Mouse (Mus musculus) midbrain, embryonic 10.5 days (tissue): Measurements from ENCODE around the gene Slc6a16. TPM values are rescaled to one million over a fixed set of nuclear protein-coding genes. Genes with fewer than 3 reads are reported as not detected.

Source experiments
- DNase-seq: peaks from one replicate; pipeline ENCODE4 v3.0.0-alpha.2; 2017; ENCODE audit warnings: low spot score
- H3K27ac ChIP-seq: fragments of 300-500 bp; sonication (generic); replicated peaks from 2 replicates; pipeline ENCODE4 v1.5.1; 2016; ENCODE audit warnings: mild to moderate bottlenecking
- H3K27me3 ChIP-seq: fragments of 300-500 bp; sonication (generic); 2 replicates; pipeline ENCODE4 v1.6.1; 2016; ENCODE audit warnings: low read depth, mild to moderate bottlenecking; ENCODE audit not compliant: poor library complexity, severe bottlenecking
- H3K36me3 ChIP-seq: fragments of 300-500 bp; sonication (generic); 2 replicates; pipeline ENCODE4 v1.6.1; 2016; ENCODE audit warnings: mild to moderate bottlenecking, moderate library complexity
- H3K4me1 ChIP-seq: fragments of 300-500 bp; sonication (generic); 2 replicates; pipeline ENCODE4 v1.6.1; 2016
- H3K4me3 ChIP-seq: fragments of 300-500 bp; sonication (generic); 2 replicates; pipeline ENCODE4 v1.5.1; 2016; ENCODE audit warnings: mild to moderate bottlenecking, moderate library complexity
- H3K9me3 ChIP-seq: fragments of 300-500 bp; sonication (generic); replicated peaks from 2 replicates; pipeline ENCODE4 v1.6.1; 2016; ENCODE audit warnings: mild to moderate bottlenecking
- WGBS: fragments of 180-500 bp; shearing (Covaris S2); methylation state at CpG from one replicate; pipeline ENCODE4 v1.1.7; 2016; 5-methylcytosine and 5-hydroxymethylcytosine counted together
- polyA plus RNA-seq: library from polyadenylated mRNA; unstranded; fragments of >200 nt; fragmentation: Nextera tagmentation; extraction: Ambion mirVana; gene quantifications from 2 replicates; pipeline ENCODE4 v1.2.1, GENCODE M21; 2016

Slc6a16 gene
- polyA plus RNA-seq, 1 experiment from 2014 or later: 0.07 TPM

- peaks cover 20% of the 10 kb centered on the region for H3K27me3 ChIP-seq
- H3K4me3 ChIP-seq: no peak overlapping the region
- 0 out of 2 replicates have a peak overlapping the region, but pooled peaks have one; percentile 28 for H3K27ac ChIP-seq
- no peak for DNase-seq
- no peaks in the 10 kb centered on the region for H3K36me3 ChIP-seq
- H3K4me1 ChIP-seq: peaks cover 9% of the 10 kb centered on the region
- WGBS: 71% methylated on average over 10 of the region's 10 CpGs
- peaks cover 3% of the 10 kb centered on the region; the same call in 1 of the 2 replicates for H3K9me3 ChIP-seq
Observed at GRCm38 (mm10) chr7:45272786-45273412, 32.0 kb downstream of the Slc6a16 start.

DNA sequence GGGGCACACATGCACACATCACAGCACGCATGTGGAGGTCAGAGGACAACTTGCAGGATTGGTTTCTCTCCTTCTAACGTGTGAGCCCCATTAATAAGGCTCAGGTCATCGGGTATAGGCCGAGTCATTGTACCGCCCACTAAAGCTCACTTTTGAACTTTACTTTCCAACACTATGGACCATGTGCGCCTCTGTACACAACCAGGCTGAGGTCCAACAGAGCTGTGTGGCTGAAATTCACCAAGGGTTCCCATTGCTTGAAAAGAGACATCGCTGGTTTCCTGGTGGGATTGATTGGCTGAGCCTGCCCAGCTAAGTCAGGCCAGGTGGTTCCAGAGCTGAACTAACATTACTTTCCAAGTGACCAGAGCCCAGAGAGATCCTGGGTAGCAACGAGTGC lies 32.8 kb downstream of the Slc6a16 start:
- DNase-seq: no peak
- Histone ChIP-seq H3K27me3 (peaks cover 12% of the 10 kb centered on the region), H3K36me3 (no peaks in the 10 kb centered on the region), H3K4me1 (peaks cover 5% of the 10 kb centered on the region), H3K27ac (no peak overlapping the region), H3K9me3 (peaks cover 3% of the 10 kb centered on the region; the same call in 1 of the 2 replicates), H3K4me3 (no peak overlapping the region)
- 89% methylated on average over 8 of the region's 8 CpGs for WGBS

- H3K9me3 ChIP-seq: no peaks in the 10 kb centered on the region
- H3K4me3 ChIP-seq: peak within 1 kb of the TSS; percentile 53
- H3K4me1 ChIP-seq: peaks cover 5% of the 10 kb centered on the region
- WGBS: 7% methylated on average over 44 of the region's 44 CpGs
- H3K36me3 ChIP-seq: no peaks in the 10 kb centered on the region
- H3K27ac ChIP-seq: peak within 1 kb of the TSS; percentile 60; the same call in 1 of the 2 replicates
- peaks cover 12% of the 10 kb centered on the region for H3K27me3 ChIP-seq
- DNase-seq: peak; percentile 72
Observed at GRCm38 (mm10) chr7:45277136-45277760, 36.4 kb downstream of the Slc6a16 start, which contains the start of gene Slc6a21. TSS of gene Slc6a21 (plus strand) at chr7:45277513.

GRCm38 (mm10) chr7:45286486-45286885 lies 45.6 kb downstream of the Slc6a16 start:
- no peaks in the 10 kb centered on the region for H3K9me3 ChIP-seq
- H3K36me3 ChIP-seq: no peaks in the 10 kb centered on the region
- 93% methylated on average over 13 of the region's 13 CpGs for WGBS
- H3K4me3 ChIP-seq: no peak overlapping the region
- H3K4me1 ChIP-seq: no peaks in the 10 kb centered on the region
- no peak overlapping the region for H3K27ac ChIP-seq
- DNase-seq: no peak
- H3K27me3 ChIP-seq: no peaks in the 10 kb centered on the region

DNA sequence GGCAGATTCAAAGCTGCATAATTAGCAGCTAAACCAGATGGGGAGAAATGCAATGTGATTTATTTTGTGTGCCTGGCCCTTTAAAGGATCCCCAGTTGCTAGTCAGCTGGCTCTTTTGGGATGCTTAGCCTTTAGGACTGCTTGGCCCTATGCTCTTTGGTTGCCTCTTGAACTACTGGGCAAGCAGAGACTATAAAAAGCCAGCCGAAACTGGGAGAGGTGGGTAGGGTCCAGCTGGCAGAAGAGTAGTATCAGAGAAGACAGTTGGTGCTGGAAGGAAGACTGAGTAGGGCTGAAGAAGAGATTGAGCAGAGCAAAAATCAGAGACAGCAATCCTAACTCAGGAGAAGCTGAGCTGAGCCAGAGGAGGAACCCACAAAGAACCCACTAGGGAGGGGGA lies 55.7 kb downstream of the Slc6a16 start:
- H3K27me3 ChIP-seq: no peaks in the 10 kb centered on the region; the same call in 1 of the 2 replicates
- no peak for DNase-seq
- H3K4me1 ChIP-seq: peaks cover 8% of the 10 kb centered on the region; the same call in 1 of the 2 replicates
- no peaks in the 10 kb centered on the region for H3K9me3 ChIP-seq
- no peak overlapping the region for H3K27ac ChIP-seq
- H3K36me3 ChIP-seq: no peaks in the 10 kb centered on the region
- 93% methylated on average over 1 of the region's 1 CpGs for WGBS
- H3K4me3 ChIP-seq: no peak overlapping the region

DNA sequence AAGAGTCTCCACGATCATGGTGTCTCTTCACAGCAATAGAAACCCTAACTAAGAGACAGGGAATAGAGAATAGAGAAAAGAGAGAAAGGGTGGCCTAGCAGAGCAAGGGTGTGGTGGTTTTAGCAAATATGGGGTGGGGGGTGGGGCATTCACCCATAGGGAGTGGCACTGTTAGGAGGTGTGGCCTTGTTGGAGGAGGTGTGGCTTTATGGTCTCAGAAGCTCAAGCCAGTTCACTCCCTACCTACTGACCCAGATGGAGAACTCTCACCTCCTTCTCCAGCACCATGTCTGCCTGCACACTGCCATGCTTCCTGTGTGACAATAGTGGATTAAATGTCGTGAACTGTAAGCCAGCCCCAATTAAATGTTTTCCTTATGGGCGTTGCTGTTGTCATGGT lies 56.7 kb downstream of the Slc6a16 start:
- Histone ChIP-seq H3K27me3 (no peaks in the 10 kb centered on the region; the same call in 1 of the 2 replicates), H3K4me3 (no peak overlapping the region), H3K27ac (no peak overlapping the region), H3K4me1 (peaks cover 8% of the 10 kb centered on the region; the same call in 1 of the 2 replicates), H3K9me3 (no peaks in the 10 kb centered on the region), H3K36me3 (no peaks in the 10 kb centered on the region)
- 60% methylated on average over 3 of the region's 3 CpGs for WGBS
- no peak for DNase-seq

DNA sequence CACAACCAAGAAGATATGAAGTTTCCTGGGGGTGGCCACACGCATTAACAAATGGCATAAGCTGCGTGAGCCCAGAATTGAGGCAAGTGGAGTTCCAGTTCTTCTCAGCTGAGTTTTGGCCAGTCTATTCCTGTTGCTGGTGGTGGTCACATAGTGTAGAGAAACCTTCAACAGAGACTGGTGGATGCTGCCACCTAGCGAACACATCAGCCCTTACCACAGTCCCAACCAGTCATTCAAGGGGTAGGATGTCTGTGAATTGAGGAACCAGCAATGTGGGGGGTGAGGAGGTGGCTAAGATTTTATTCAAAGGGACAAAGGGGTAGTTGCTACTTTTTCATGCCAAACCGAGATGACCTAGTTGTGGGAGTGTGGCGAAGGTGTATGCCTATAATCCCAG lies 58.9 kb downstream of the Slc6a16 start:
- no peaks in the 10 kb centered on the region; the same call in 1 of the 2 replicates for H3K27me3 ChIP-seq
- whole genome bisulfite sequencing: 16% methylated on average over 5 of the region's 5 CpGs
- no peaks in the 10 kb centered on the region for H3K36me3 ChIP-seq
- DNase-seq: peak; percentile 59
- no peak overlapping the region for H3K27ac ChIP-seq
- peaks cover 14% of the 10 kb centered on the region for H3K4me1 ChIP-seq
- H3K4me3 ChIP-seq: no peak overlapping the region
- H3K9me3 ChIP-seq: no peaks in the 10 kb centered on the region

GRCm38 (mm10) chr7:45300270-45300669 lies 59.4 kb downstream of the Slc6a16 start:
- Histone ChIP-seq H3K4me1 (peaks cover 19% of the 10 kb centered on the region), H3K27me3 (no peaks in the 10 kb centered on the region; the same call in 1 of the 2 replicates), H3K36me3 (no peaks in the 10 kb centered on the region), H3K9me3 (no peaks in the 10 kb centered on the region), H3K4me3 (peak overlapping the region; percentile 20; the same call in 1 of the 2 replicates), H3K27ac (no peak overlapping the region)
- DNase-seq: peak; percentile 49
- WGBS: 15% methylated on average over 6 of the region's 6 CpGs

- H3K4me1 ChIP-seq: peaks cover 22% of the 10 kb centered on the region
- no peak for DNase-seq
- no peak overlapping the region for H3K4me3 ChIP-seq
- H3K27ac ChIP-seq: no peak overlapping the region
- no peaks in the 10 kb centered on the region for H3K9me3 ChIP-seq
- WGBS: 89% methylated on average over 8 of the region's 8 CpGs
- H3K27me3 ChIP-seq: no peaks in the 10 kb centered on the region; the same call in 1 of the 2 replicates
- no peaks in the 10 kb centered on the region for H3K36me3 ChIP-seq
Observed at GRCm38 (mm10) chr7:45302626-45303025, 61.7 kb downstream of the Slc6a16 start.

DNA sequence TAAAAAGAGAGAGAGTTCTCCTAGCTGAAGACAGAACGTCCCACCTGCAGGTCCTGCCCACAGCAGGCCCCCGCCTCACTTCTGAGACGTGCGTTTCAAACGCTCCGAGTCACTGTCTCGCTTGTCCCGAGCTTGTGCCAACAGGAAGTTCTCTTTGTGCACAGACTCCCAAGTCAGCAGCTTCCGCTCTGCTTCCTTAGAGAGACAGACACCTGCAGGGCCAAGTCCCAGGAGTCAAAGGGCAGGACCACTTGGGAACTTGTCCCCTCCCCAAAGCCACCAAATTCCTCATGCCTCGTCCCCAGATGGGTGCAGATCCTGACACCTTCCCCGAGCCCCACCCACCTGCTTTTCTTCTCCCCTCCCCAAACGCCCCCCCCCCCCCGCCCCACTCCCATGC lies 64.0 kb downstream of the Slc6a16 start:
- H3K4me3 ChIP-seq: peak overlapping the region; percentile 51
- H3K36me3 ChIP-seq: no peaks in the 10 kb centered on the region
- no peaks in the 10 kb centered on the region; the same call in 1 of the 2 replicates for H3K27me3 ChIP-seq
- H3K4me1 ChIP-seq: peaks cover 36% of the 10 kb centered on the region
- H3K27ac ChIP-seq: peak overlapping the region; percentile 72; the same call in 1 of the 2 replicates
- H3K9me3 ChIP-seq: no peaks in the 10 kb centered on the region
- DNase-seq: peak; percentile 16
- 16% methylated on average over 12 of the region's 13 CpGs for WGBS

DNA sequence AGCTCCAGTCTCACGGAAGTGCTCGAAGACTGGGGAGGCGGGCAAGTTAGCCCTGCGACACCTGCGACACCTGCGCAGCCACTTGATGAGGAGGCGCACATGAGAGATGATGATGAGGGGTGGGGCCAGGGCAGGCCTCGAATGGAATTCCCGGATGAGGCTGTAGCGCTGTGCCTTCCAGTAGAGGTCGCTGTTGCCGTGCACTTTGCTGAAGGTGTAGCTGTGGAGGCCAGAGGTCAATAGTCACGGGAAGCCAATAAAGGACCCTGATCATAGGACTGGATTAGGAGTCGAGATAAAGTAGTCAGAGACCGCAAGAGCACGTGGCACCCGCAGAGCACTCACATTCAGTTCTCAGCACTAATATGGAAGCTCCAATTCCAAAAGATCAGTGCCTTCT lies 64.4 kb downstream of the Slc6a16 start:
- Histone ChIP-seq H3K4me3 (peak overlapping the region; percentile 51), H3K27ac (peak overlapping the region; percentile 72; the same call in 1 of the 2 replicates), H3K36me3 (no peaks in the 10 kb centered on the region), H3K4me1 (peaks cover 37% of the 10 kb centered on the region), H3K27me3 (no peaks in the 10 kb centered on the region; the same call in 1 of the 2 replicates), H3K9me3 (no peaks in the 10 kb centered on the region)
- DNase-seq: peak; percentile 82
- WGBS: 3% methylated on average over 17 of the region's 17 CpGs

- DNase-seq: no peak
- H3K4me1 ChIP-seq: peaks cover 46% of the 10 kb centered on the region
- no peak overlapping the region for H3K4me3 ChIP-seq
- H3K27me3 ChIP-seq: no peaks in the 10 kb centered on the region; the same call in 1 of the 2 replicates
- no peaks in the 10 kb centered on the region for H3K9me3 ChIP-seq
- H3K36me3 ChIP-seq: no peaks in the 10 kb centered on the region
- WGBS: 70% methylated on average over 15 of the region's 15 CpGs
- peak overlapping the region; percentile 53; the same call in 1 of the 2 replicates for H3K27ac ChIP-seq
Observed at GRCm38 (mm10) chr7:45308551-45309240, 67.8 kb downstream of the Slc6a16 start.
